Mouse (Mus musculus): ENCODE measurements around the gene Rcan1.
A peak's percentile ranks its signal among the peaks of the same experiment; 100 is the strongest.
"Not testable (repeated sequence)": the region's sequence is repeated elsewhere in the genome, so short reads cannot be mapped to it uniquely, and the experiment has no call there.

The Rcan1 gene

DNA sequence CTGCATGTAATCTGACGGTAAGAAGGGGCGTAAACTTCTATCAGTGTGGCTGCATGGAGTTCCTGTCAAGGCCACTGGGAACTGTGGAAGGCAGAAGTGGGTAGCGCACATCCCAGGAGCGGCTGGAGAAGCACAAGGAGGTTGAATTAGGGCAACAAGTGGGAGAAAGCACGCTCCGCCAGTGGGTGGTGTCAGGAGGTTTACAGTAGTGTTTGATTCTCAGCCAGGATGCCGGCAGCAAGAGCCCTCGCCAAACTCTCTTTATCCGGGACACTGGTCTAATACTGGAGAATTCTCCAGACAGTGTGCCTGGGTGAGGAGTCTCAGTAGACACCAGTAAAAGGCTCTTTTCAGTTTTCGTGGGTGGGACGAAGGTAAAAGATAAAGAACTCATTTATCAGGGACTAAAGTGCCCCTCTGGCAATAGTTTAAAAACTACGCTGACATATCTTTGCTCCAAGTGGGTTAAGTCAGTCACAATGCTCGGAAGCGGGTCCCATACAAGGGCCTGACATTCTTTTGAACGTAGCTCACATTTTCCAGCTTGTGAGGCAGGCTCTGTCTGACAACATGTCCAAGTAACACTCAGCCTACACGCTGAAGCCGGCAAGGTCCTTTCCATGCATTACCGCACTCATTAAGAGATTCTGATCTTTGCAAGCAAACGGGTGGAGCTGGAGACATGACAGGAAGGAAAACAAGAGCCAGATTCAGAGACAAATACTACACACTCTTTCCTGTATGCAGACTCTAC lies 42.3 kb downstream of the Rcan1 start:
- DNase-seq, result no peak

DNA sequence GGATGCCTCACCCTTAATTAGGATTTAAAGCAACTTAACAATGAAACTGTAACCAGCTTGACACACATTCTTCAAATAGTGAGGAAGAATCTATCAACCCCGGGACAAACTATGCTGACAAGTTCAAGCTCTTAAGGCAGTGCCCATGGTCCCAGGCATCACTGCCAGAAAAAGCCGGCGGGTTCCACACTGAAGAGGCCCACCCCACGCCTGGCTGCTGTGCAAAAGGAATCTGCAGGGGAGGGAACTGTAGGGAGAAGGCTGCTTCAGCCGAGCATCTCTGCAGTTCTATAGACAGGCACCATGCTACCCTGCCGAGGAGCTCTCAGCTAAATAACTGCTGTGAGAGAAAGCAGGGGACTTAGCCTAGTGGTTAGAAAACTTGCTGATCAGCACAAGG lies 44.0 kb downstream of the Rcan1 start:
- DNase-seq, result no peak

GRCm38 (mm10) chr16:92425875-92426274 lies 44.8 kb downstream of the Rcan1 start:
- DNase-seq, result no peak

DNA sequence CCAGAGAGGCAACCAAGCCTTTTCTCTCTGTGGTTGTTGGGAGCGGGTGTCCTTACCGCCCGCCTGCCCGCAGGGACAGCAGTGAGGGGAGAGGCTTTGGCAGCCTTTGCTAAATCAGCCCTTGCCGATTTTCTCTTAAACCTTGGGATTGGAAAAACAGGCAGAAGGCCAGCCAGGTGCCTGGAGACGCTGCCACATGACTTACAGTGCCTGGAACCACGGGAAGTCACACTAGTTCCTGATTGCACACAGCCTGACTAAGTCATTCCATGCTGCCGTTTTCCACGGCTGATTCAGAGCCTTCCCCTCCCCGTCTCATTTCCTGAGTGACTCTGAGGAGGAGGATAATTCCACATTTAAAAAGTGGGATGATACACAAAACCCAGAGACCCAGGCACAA lies 47.3 kb downstream of the Rcan1 start:
- no peak for DNase-seq

DNA sequence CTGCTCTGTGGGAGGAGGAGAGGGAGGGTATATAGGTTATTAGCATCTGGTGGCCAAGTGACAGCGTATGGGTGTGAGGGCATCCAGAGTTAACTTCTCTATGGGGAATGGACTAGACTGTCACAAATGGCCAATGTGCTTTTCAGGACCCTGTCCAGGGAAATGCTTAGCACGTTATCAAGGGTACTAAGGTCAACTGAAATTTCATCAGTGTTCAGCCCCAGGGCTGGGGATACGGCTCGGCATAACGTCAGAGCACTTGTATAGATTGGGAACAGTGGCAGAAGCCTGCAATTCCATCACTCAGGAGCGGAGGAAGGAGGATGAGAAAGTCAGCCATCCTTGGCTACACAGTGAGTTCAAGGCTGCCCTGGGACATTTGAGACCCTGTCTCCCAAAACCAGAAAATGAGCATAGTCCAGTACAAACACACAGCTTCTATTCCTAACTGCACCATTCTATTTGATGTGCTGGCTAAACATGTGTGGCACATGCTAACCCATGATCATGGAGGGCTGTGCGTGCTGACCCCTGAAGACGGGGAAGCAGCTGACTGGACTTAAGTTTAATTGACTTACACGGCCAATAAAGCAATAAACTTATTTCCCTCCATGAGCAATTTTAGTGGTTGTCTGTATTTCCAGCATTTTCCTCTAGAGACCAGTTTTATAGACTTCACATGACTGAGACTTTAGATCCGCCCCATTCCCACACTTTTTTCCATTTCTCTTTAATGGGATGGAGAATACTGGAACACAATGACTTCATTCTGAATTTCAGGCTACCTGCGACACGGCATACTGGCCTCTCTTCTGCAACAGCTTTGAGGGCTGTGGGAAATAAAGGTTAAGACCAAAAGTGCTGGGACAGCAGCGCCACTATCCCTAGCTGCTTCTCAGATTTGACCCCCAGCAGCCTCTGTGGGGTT lies 48.0 kb downstream of the Rcan1 start:
- no peak for DNase-seq

DNA sequence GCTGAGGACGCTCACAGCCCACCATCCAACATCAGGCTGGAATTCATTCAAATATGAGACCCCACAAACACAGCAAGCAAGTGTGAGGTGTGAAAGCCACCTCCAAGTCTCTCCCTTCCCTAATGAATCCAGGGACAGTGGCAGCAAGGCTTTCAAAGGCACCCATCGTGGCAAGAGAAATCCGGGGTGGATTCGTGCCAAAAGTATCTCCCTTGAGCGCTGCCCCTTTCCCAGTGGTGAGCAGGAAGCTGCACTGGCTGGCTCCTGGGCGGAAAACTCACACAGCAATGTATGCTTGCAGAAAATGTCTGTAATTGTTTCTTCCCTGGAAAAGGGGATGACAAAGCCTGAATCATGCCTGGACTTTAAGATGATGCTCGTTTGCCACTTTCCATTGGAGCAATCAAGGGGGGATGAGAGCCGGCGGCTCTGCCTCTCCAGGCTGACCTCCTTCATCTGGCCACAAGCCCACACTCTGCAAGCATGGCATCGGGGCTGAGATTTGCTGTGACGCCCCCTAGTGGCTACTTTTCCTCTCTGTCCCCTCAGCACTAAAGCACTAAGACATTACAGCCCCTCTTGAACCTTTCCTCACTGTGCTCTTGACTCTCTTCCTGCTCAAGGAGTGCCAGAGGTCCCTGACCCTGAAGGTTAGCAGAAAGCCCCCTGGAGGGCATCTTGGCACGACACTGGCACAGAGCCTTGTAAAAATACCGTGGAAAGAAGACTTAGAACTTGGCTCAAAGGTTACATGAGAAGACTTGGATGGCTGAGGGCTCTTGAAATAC lies 49.3 kb downstream of the Rcan1 start:
- no peak for DNase-seq

- DNase-seq, result no peak
These were observed 50.0 kb downstream of the Rcan1 start for GRCm38 (mm10) chr16:92420641-92421040.

- no peak for DNase-seq
These were observed 51.6 kb downstream of the Rcan1 start for GRCm38 (mm10) chr16:92419099-92419498.

GRCm38 (mm10) chr16:92417267-92417666 lies 53.4 kb downstream of the Rcan1 start:
- DNase-seq, result no peak

DNA sequence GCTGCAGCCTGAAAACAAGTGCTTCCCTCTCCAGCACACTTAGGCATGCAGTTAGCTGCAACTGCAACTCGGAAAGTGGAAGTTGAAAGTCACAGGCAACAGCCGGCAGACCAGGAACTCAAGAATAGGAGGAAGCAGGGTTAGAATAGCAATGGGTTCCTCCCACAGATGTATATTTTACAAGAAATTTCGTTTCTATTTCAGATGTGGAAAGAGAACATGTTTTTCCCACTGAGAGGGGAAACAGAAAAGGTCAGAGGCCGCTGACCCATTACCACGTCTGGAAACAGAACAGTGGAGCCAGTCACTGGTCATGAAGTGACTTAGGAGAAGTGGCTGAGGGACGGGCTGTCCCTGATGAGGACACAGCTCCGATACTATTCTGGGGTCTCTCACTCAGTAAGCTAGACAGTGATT lies 55.0 kb downstream of the Rcan1 start:
- no peak for DNase-seq

- not testable (repeated sequence) for DNase-seq
These were observed 55.6 kb downstream of the Rcan1 start for GRCm38 (mm10) chr16:92415038-92415437.

GRCm38 (mm10) chr16:92412888-92413287 lies 57.8 kb downstream of the Rcan1 start:
- DNase-seq, result no peak

- no peak for DNase-seq
These were observed 58.5 kb downstream of the Rcan1 start for GRCm38 (mm10) chr16:92411981-92412706.

- no peak for DNase-seq
These were observed 60.3 kb downstream of the Rcan1 start for GRCm38 (mm10) chr16:92410344-92410743.

DNA sequence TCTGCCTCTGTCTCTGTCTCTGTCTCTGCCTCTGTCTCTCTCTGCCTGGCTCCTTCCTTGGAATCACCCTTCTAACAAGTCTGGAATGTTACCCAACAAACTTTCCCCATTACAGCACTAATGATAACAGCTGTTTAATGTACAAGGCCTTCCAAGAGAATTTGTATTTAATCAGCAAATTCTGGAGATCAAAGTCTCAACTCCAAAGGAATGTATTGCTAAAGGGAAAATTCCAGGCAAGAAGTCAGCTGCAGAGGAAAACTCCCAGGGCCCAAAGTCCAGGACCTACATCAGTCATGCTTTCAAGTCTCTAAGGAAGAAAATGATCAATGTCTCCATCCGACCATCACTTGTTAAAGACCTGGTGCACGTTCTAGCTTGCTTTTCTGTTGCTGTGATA lies 62.8 kb downstream of the Rcan1 start:
- no peak for DNase-seq

- DNase-seq, result no peak
These were observed 66.5 kb downstream of the Rcan1 start for GRCm38 (mm10) chr16:92404141-92404540.

- no peak for DNase-seq
These were observed 67.6 kb downstream of the Rcan1 start for GRCm38 (mm10) chr16:92403069-92403468.

DNA sequence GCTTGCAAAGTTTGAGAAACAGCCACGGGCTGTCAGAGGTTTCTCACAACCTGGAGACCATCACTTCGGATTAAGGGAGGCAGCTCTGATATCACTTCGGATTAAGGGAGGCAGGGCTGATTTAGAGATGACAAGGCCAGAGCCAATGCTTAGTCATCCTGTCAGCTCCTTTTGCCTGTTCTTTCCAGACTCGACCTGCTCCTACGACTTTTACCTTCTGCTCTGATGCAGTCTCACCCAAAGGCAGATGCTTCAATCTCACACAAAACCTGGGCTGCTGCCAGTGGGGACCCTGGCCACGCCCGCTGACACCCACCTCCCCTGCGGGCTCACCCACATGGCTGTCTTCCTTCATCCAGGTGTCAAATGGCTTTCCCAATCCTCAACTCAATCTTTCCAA lies 68.5 kb downstream of the Rcan1 start:
- no peak for DNase-seq

- DNase-seq, result no peak
These were observed 69.5 kb downstream of the Rcan1 start for GRCm38 (mm10) chr16:92401206-92401605.

DNA sequence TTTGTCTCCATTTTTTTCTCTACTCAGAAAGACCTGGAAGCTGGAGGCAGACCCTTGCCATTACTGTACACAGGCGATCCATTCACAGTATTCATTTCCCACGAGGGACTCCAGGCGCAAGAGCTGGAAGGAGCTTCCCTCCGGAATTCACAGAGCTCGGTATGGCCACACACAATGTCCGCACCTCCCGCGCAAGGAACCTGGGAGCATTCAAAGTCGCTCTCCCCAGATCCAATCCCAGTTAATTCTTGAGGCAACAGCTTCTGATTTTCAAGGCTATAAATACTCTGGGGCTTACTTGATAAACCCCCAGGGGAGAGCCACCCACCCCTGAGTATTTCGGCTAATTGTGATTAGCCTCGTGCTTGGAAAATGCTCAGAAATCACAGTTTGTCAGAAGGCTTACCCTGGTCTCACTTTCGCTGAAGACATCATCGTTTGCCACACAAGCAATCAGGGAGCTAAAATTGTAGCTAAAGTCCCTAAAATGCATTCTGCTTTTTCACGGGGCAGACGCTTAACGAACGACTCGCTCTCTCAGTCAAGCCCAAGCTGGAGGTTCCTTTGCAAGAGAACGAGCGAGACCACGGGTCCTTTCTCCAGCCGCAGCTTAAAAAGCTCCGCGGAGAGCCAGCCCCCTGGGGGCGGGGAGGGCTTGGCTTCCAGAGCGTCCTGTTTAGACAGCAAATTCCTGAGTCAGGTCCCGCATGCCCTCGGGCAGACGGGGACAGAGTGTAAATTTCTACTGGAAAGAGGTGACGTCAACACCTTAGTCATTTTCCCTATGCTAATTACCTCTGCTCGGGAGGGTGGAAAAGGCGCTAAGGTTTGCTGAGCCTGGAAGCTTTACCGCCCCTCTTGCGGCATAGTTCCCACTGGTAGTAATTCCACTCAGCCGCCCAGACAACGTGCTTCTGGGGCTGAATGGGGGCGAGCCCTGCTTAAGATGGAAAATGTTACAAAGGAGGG lies 70.9 kb downstream of the Rcan1 start:
- peak; percentile 8 to 19 for DNase-seq

DNA sequence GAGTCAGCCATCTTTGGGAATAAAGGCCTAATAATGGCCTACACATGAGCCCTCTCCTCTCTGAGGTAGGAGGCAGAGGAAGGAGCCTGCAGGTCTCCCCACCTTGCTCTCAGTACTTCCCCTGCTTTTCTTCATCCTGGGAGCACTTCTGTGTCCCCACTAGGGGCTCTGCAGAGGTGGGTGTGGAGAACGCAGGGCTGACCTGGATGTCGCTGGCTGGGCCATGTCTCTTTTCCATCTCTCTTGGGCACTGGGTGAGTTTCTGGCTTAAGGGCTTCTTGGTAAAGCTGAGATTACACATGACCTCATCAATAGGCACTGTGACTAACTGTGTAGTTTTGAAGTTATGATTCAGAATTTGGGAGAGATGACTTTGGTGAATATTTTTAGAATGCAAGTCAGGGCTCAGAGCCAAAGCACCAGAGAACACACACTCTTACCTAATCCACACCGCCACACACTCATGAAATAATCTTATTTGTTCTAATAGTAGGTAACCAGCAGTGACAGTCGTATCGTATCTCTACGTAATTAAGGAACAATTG lies 72.0 kb downstream of the Rcan1 start:
- no peak for DNase-seq
